Mouse (Mus musculus) brown adipose tissue, adult 24 weeks (tissue): ENCODE results near the gene Gm3173. TPM values are rescaled to one million over a fixed set of nuclear protein-coding genes. Genes with fewer than 3 reads are reported as not detected.

Experiments
- polyA plus RNA-seq: library from polyadenylated mRNA; stranded (reverse); fragments of >200 nt; gene quantifications from 2 replicates; pipeline ENCODE4 v1.2.4, GENCODE M21; 2012; ENCODE audit not compliant: missing spikeins, insufficient read depth, insufficient read length

Gm3173 gene
- polyA plus RNA-seq, 1 experiment, result not detected

Other genes starting within 250 kb of the Gm3173 start
- not detected in 2 replicates for gene Gm2974, start 248.4 kb upstream of the Gm3173 start, polyA plus RNA-seq
- not detected in 2 replicates for gene Gm3138, start 181.4 kb upstream of the Gm3173 start, polyA plus RNA-seq
- not detected in 2 replicates for gene Gm3149, start 113.7 kb upstream of the Gm3173 start, polyA plus RNA-seq
- not detected in 2 replicates for gene 2610042L04Rik, start 96.2 kb upstream of the Gm3173 start, polyA plus RNA-seq
- not detected in 2 replicates for gene Gm3159, start 33.5 kb upstream of the Gm3173 start, polyA plus RNA-seq
- gene Gm3164, start 15.5 kb upstream of the Gm3173 start, polyA plus RNA-seq, result not detected in 2 replicates
- gene Gm3182, start 50.8 kb downstream of the Gm3173 start, polyA plus RNA-seq, result not detected in 2 replicates
- gene Gm3047, start 124.4 kb downstream of the Gm3173 start, polyA plus RNA-seq, result not detected in 2 replicates
- gene Gm8159, start 201.4 kb downstream of the Gm3173 start, polyA plus RNA-seq, result not detected in 2 replicates
- gene Gm3239, start 233.2 kb downstream of the Gm3173 start, polyA plus RNA-seq, result not detected in 2 replicates